Mouse (Mus musculus): ENCODE measurements around the gene Nme4. TPM values are rescaled to one million over a fixed set of nuclear protein-coding genes. Genes with fewer than 3 reads are reported as not detected.

The Nme4 gene
- total and polyA plus RNA-seq, 3 experiments = 0.46 to 0.56 (median 0.47) TPM

GRCm38 (mm10) chr17:26052074-26052473 lies 43.3 kb downstream of the Nme4 start:
- in situ Hi-C loops (cut with MboI; ENCODE audit: low pct_ligation_motif_present, low pct_unique_long_range_greater_than_20kb, low sequenced_read_pairs) = no loop called here
- Histone ChIP-seq H3K4me2 (ENCODE audit: insufficient read depth, low read depth, poor library complexity, severe bottlenecking) (no peak overlapping the region), H3K27me3 (replicated peaks) (no peaks in the 10 kb centered on the region), H3K9me3 (replicated peaks; ENCODE audit: low read length) (no peaks in the 10 kb centered on the region), H3K27ac (ENCODE audit: insufficient read depth, low read depth) (no peak overlapping the region), H3K4me1 (ENCODE audit: control insufficient read depth in 1 of 2, insufficient read depth in 2 of 2) (peaks cover 0 to 14% of the 10 kb centered on the region in 2 experiments; a peak in 2 of 4 replicates), H3K36me3 (replicated peaks in 1 of 2; ENCODE audit: control insufficient read depth in 1 of 2, insufficient read depth in 1 of 2, low read length in 1 of 2) (peaks cover 0 to 38% of the 10 kb centered on the region in 2 experiments), H3K79me2 (replicated peaks; ENCODE audit: control insufficient read depth, extremely low read depth, insufficient read depth, poor library complexity, severe bottlenecking) (no peaks in the 10 kb centered on the region), H3K9ac (ENCODE audit: insufficient read depth, low read depth) (no peak overlapping the region), H3K4me3 (replicated peaks in 1 of 3; ENCODE audit: low read depth in 2 of 3, low read length in 2 of 3, poor library complexity in 1 of 3) (no peak overlapping the region)
- TF ChIP-seq USF1 (IDR thresholded peaks at IDR 0.05; ENCODE audit: low read depth, low read length) (no peak), MAZ (IDR thresholded peaks at IDR 0.05; ENCODE audit: low read depth, low read length) (no peak), CHD2 (IDR thresholded peaks at IDR 0.05; ENCODE audit: low read length) (no peak), POLR2A (IDR thresholded peaks at IDR 0.05; ENCODE audit: low read depth, low read length) (no peak)
- dilution Hi-C loops (cut with MboI; ENCODE audit: extremely low pct_ligation_motif_present, extremely low pct_unique_long_range_greater_than_20kb, low sequenced_read_pairs) = no loop called here
- DNase-seq (ENCODE audit: extremely low read depth) = no peak

GRCm38 (mm10) chr17:26048118-26048517 lies 47.3 kb downstream of the Nme4 start:
- in situ Hi-C loops (cut with MboI; ENCODE audit: low pct_ligation_motif_present, low pct_unique_long_range_greater_than_20kb, low sequenced_read_pairs) (no loop called here), dilution Hi-C loops (cut with MboI; ENCODE audit: extremely low pct_ligation_motif_present, extremely low pct_unique_long_range_greater_than_20kb, low sequenced_read_pairs) (no loop called here)
- Histone ChIP-seq H3K36me3 (replicated peaks in 1 of 2; ENCODE audit: control insufficient read depth in 1 of 2, insufficient read depth in 1 of 2, low read length in 1 of 2) (peaks cover 0 to 27% of the 10 kb centered on the region in 2 experiments), H3K4me3 (replicated peaks in 1 of 3; ENCODE audit: low read depth in 2 of 3, low read length in 2 of 3, poor library complexity in 1 of 3) (no peak overlapping the region), H3K4me1 (ENCODE audit: control insufficient read depth in 1 of 2, insufficient read depth in 2 of 2) (peaks cover 0 to 14% of the 10 kb centered on the region in 2 experiments; a peak in 2 of 4 replicates), H3K27me3 (replicated peaks) (no peaks in the 10 kb centered on the region), H3K4me2 (ENCODE audit: insufficient read depth, low read depth, poor library complexity, severe bottlenecking) (no peak overlapping the region), H3K9me3 (replicated peaks; ENCODE audit: low read length) (no peaks in the 10 kb centered on the region), H3K27ac (ENCODE audit: insufficient read depth, low read depth) (no peak overlapping the region), H3K79me2 (replicated peaks; ENCODE audit: control insufficient read depth, extremely low read depth, insufficient read depth, poor library complexity, severe bottlenecking) (no peaks in the 10 kb centered on the region), H3K9ac (ENCODE audit: insufficient read depth, low read depth) (no peak overlapping the region)
- peak; percentile 29 for DNase-seq (ENCODE audit: extremely low read depth)
- TF ChIP-seq ETS1 (conservative IDR thresholded peaks at IDR 0.05; ENCODE audit: low read depth, low read length) = no peak; the same call in 1 of the 2 replicates
- TF ChIP-seq POLR2A (IDR thresholded peaks at IDR 0.05; ENCODE audit: low read depth, low read length) = no peak
- TF ChIP-seq MAFK (IDR thresholded peaks at IDR 0.05; ENCODE audit: insufficient replicate concordance, low read length) = no peak
- TF ChIP-seq NELFE (IDR thresholded peaks at IDR 0.05; ENCODE audit: low read depth, low read length) = no peak
- no peak for TF ChIP-seq MAZ (IDR thresholded peaks at IDR 0.05; ENCODE audit: low read depth, low read length)
- TF ChIP-seq PAX5 (IDR thresholded peaks at IDR 0.05; ENCODE audit: low read length) = no peak
- no peak for TF ChIP-seq JUND (conservative IDR thresholded peaks at IDR 0.05; ENCODE audit: low read depth, low read length)
- TF ChIP-seq POLR2AphosphoS2 (IDR thresholded peaks at IDR 0.05; ENCODE audit: low read depth, low read length) = no peak
- TF ChIP-seq KAT2A (IDR thresholded peaks at IDR 0.05; ENCODE audit: insufficient replicate concordance, low read length) = no peak
- no peak for TF ChIP-seq CHD1 (IDR thresholded peaks at IDR 0.05; ENCODE audit: low read depth, low read length)
- TF ChIP-seq BHLHE40 (IDR thresholded peaks at IDR 0.05; ENCODE audit: low read depth, low read length) = peak; percentile 75
- TF ChIP-seq UBTF (IDR thresholded peaks at IDR 0.05; ENCODE audit: low read depth, low read length) = no peak
- no peak for TF ChIP-seq CHD2 (IDR thresholded peaks at IDR 0.05; ENCODE audit: low read length)
- TF ChIP-seq HCFC1 (IDR thresholded peaks at IDR 0.05; ENCODE audit: low read depth, low read length) = no peak
- TF ChIP-seq USF1 (IDR thresholded peaks at IDR 0.05; ENCODE audit: low read depth, low read length) = no peak
- no peak for TF ChIP-seq ZKSCAN1 (IDR thresholded peaks at IDR 0.05; ENCODE audit: borderline replicate concordance, low read depth, low read length)
- TF ChIP-seq RAD21 (IDR thresholded peaks at IDR 0.05; ENCODE audit: low read depth, low read length) = no peak
- peak; percentile 62; the same call in 1 of the 2 replicates for TF ChIP-seq ZNF384 (IDR thresholded peaks at IDR 0.05; ENCODE audit: low read depth, low read length)
- TF ChIP-seq GABPA (IDR thresholded peaks at IDR 0.05; ENCODE audit: insufficient replicate concordance, low read depth, low read length) = no peak
- no peak for TF ChIP-seq ZMIZ1 (IDR thresholded peaks at IDR 0.05; ENCODE audit: low read depth, low read length)
- TF ChIP-seq USF2 (conservative IDR thresholded peaks at IDR 0.05; ENCODE audit: low read depth, low read length) = no peak
- TF ChIP-seq MYC (IDR thresholded peaks at IDR 0.05; ENCODE audit: low read depth, low read length) = no peak
- TF ChIP-seq CTCF (conservative IDR thresholded peaks at IDR 0.05 in 1 of 2, IDR thresholded peaks at IDR 0.05 in 1 of 2; ENCODE audit: low read depth in 2 of 2, low read length in 2 of 2) = no peak
- TF ChIP-seq TCF12 (IDR thresholded peaks at IDR 0.05; ENCODE audit: low read depth, low read length) = no peak
- no peak for TF ChIP-seq RCOR1 (conservative IDR thresholded peaks at IDR 0.05; ENCODE audit: low read depth, low read length)
- no peak for TF ChIP-seq SIN3A (IDR thresholded peaks at IDR 0.05; ENCODE audit: low read length)
- no peak for TF ChIP-seq MAX (IDR thresholded peaks at IDR 0.05; ENCODE audit: low read length)
- TF ChIP-seq MEF2A (IDR thresholded peaks at IDR 0.05; ENCODE audit: borderline replicate concordance, low read depth, low read length) = peak; percentile 71; the same call in 1 of the 2 replicates
- TF ChIP-seq ZC3H11A (IDR thresholded peaks at IDR 0.05; ENCODE audit: low read depth, low read length) = no peak
- peak; percentile 21; the same call in 1 of the 2 replicates for TF ChIP-seq EP300 (IDR thresholded peaks at IDR 0.05; ENCODE audit: low read length)
- no peak for TF ChIP-seq E2F4 (IDR thresholded peaks at IDR 0.05; ENCODE audit: insufficient replicate concordance, low read depth, low read length)
- TF ChIP-seq IRF4 (IDR thresholded peaks at IDR 0.05; ENCODE audit: low read depth, low read length) = no peak
- TF ChIP-seq MXI1 (IDR thresholded peaks at IDR 0.05; ENCODE audit: low read depth, low read length) = no peak

Data from CH12.LX (cell line).